Mouse (Mus musculus) embryonic facial prominence, embryonic 13.5 days (tissue): Measurements from ENCODE around the gene Tshz3. TPM values are rescaled to one million over a fixed set of nuclear protein-coding genes. Genes with fewer than 3 reads are reported as not detected.

Experiments used
- ATAC-seq: fragments of 200-750 bp; cut with Nextera tagmentation; 2 replicates; pipeline ENCODE4 v1.8.0; 2017; ENCODE audit warnings: low read depth; ENCODE audit not compliant: insufficient number of reproducible peaks, insufficient read depth, low FRiP score, low TSS enrichment
- H3K27ac ChIP-seq: fragments of 300-500 bp; sonication (generic); 2 replicates; pipeline ENCODE4 v1.5.1; 2015; ENCODE audit warnings: moderate library complexity, mild to moderate bottlenecking, inconsistent platforms
- H3K27me3 ChIP-seq: fragments of 300-500 bp; sonication (generic); 2 replicates; pipeline ENCODE4 v1.6.1; 2015; ENCODE audit warnings: mild to moderate bottlenecking, inconsistent platforms
- H3K36me3 ChIP-seq: fragments of 300-500 bp; sonication (generic); 2 replicates; pipeline ENCODE4 v1.6.1; 2015; ENCODE audit warnings: mild to moderate bottlenecking, inconsistent platforms
- H3K4me1 ChIP-seq: fragments of 300-500 bp; sonication (generic); 2 replicates; pipeline ENCODE4 v1.6.1; 2015; ENCODE audit warnings: inconsistent platforms
- H3K4me2 ChIP-seq: fragments of 300-500 bp; sonication (generic); 2 replicates; pipeline ENCODE4 v1.6.1; 2015; ENCODE audit warnings: moderate library complexity, mild to moderate bottlenecking, inconsistent platforms
- H3K4me3 ChIP-seq: fragments of 300-500 bp; sonication (generic); 2 replicates; pipeline ENCODE4 v1.5.1; 2015; ENCODE audit warnings: mild to moderate bottlenecking, inconsistent platforms
- H3K9ac ChIP-seq: fragments of 300-500 bp; sonication (generic); 2 replicates; pipeline ENCODE4 v1.6.1; 2015; ENCODE audit warnings: mild to moderate bottlenecking, inconsistent platforms
- H3K9me3 ChIP-seq: fragments of 300-500 bp; sonication (generic); 2 replicates; pipeline ENCODE4 v1.6.1; 2016; ENCODE audit warnings: inconsistent platforms
- WGBS: fragments of 180-500 bp; shearing (Covaris S2); methylation state at CpG from one replicate; pipeline ENCODE4 v1.1.7; 2015; ENCODE audit warnings: mixed read lengths; 5-methylcytosine and 5-hydroxymethylcytosine counted together
- polyA plus RNA-seq: library from polyadenylated mRNA; unstranded; fragments of >200 nt; fragmentation: Nextera tagmentation; extraction: Ambion mirVana; gene quantifications from 2 replicates; pipeline ENCODE4 v1.2.1, GENCODE M21; 2015

Gene Tshz3
- 10.9 and 11.0 TPM in 2 replicates for polyA plus RNA-seq

- peak within 1 kb of the TSS; percentile 98 for H3K4me2 ChIP-seq
- H3K27ac ChIP-seq, result peak within 1 kb of the TSS; percentile 87
- H3K27me3 ChIP-seq, result peaks cover 39% of the 10 kb centered on the region
- H3K4me1 ChIP-seq, result peaks cover 30% of the 10 kb centered on the region
- H3K4me3 ChIP-seq, result peak within 1 kb of the TSS; percentile 78
- H3K36me3 ChIP-seq, result no peaks in the 10 kb centered on the region
- H3K9me3 ChIP-seq, result no peaks in the 10 kb centered on the region
- ATAC-seq, result peak; percentile 59; the same call in 1 of the 2 replicates
- H3K9ac ChIP-seq, result peak within 1 kb of the TSS; percentile 85
- 1% methylated on average over 39 of the region's 88 CpGs for WGBS
These were observed at the start of gene Tshz3 for GRCm38 (mm10) chr7:36697856-36698588. Gene Tshz3, plus strand, starts transcription at chr7:36698118.

- Histone ChIP-seq H3K27me3 (no peaks in the 10 kb centered on the region), H3K9me3 (no peaks in the 10 kb centered on the region), H3K4me2 (no peak overlapping the region), H3K4me3 (no peak overlapping the region), H3K9ac (no peak overlapping the region), H3K36me3 (no peaks in the 10 kb centered on the region), H3K27ac (no peak overlapping the region), H3K4me1 (peaks cover 13% of the 10 kb centered on the region; the same call in 1 of the 2 replicates)
- ATAC-seq, result no peak
- WGBS, result 91% methylated on average over 4 of the region's 4 CpGs
These were observed 42.0 kb upstream of the Tshz3 start for GRCm38 (mm10) chr7:36655931-36656330.

GRCm38 (mm10) chr7:36656401-36656800 is 41.5 kb upstream of the Tshz3 start:
- H3K9me3 ChIP-seq, result no peaks in the 10 kb centered on the region
- no peak overlapping the region for H3K27ac ChIP-seq
- no peak overlapping the region for H3K4me3 ChIP-seq
- no peak overlapping the region for H3K9ac ChIP-seq
- ATAC-seq, result no peak
- peaks cover 13% of the 10 kb centered on the region; the same call in 1 of the 2 replicates for H3K4me1 ChIP-seq
- no peak overlapping the region for H3K4me2 ChIP-seq
- H3K36me3 ChIP-seq, result no peaks in the 10 kb centered on the region
- H3K27me3 ChIP-seq, result no peaks in the 10 kb centered on the region

GRCm38 (mm10) chr7:36658331-36658730 is 39.6 kb upstream of the Tshz3 start:
- no peak for ATAC-seq
- Histone ChIP-seq H3K4me2 (no peak overlapping the region), H3K9ac (no peak overlapping the region), H3K4me1 (peaks cover 11% of the 10 kb centered on the region; the same call in 1 of the 2 replicates), H3K36me3 (no peaks in the 10 kb centered on the region), H3K27me3 (no peaks in the 10 kb centered on the region), H3K4me3 (no peak overlapping the region), H3K27ac (no peak overlapping the region), H3K9me3 (no peaks in the 10 kb centered on the region)
- 35% methylated on average over 5 of the region's 5 CpGs for WGBS

GRCm38 (mm10) chr7:36659265-36659664 is 38.7 kb upstream of the Tshz3 start:
- 84% methylated on average over 7 of the region's 7 CpGs for WGBS
- Histone ChIP-seq H3K4me1 (peaks cover 8% of the 10 kb centered on the region; the same call in 1 of the 2 replicates), H3K9me3 (no peaks in the 10 kb centered on the region), H3K9ac (no peak overlapping the region), H3K36me3 (no peaks in the 10 kb centered on the region), H3K4me2 (no peak overlapping the region), H3K27ac (no peak overlapping the region), H3K4me3 (no peak overlapping the region), H3K27me3 (no peaks in the 10 kb centered on the region)
- no peak for ATAC-seq

GRCm38 (mm10) chr7:36660654-36661053 is 37.3 kb upstream of the Tshz3 start:
- H3K27ac ChIP-seq, result no peak overlapping the region
- H3K36me3 ChIP-seq, result no peaks in the 10 kb centered on the region
- H3K4me1 ChIP-seq, result peaks cover 8% of the 10 kb centered on the region; the same call in 1 of the 2 replicates
- no peaks in the 10 kb centered on the region for H3K27me3 ChIP-seq
- H3K9me3 ChIP-seq, result no peaks in the 10 kb centered on the region
- H3K9ac ChIP-seq, result no peak overlapping the region
- H3K4me3 ChIP-seq, result no peak overlapping the region
- no peak overlapping the region for H3K4me2 ChIP-seq
- WGBS, result 76% methylated on average over 9 of the region's 9 CpGs
- no peak for ATAC-seq

GRCm38 (mm10) chr7:36663431-36663830 is 34.5 kb upstream of the Tshz3 start:
- H3K36me3 ChIP-seq, result no peaks in the 10 kb centered on the region
- no peak overlapping the region for H3K4me2 ChIP-seq
- ATAC-seq, result no peak
- H3K27ac ChIP-seq, result no peak overlapping the region
- no peaks in the 10 kb centered on the region for H3K9me3 ChIP-seq
- no peaks in the 10 kb centered on the region for H3K27me3 ChIP-seq
- no peak overlapping the region for H3K9ac ChIP-seq
- H3K4me3 ChIP-seq, result no peak overlapping the region
- H3K4me1 ChIP-seq, result peaks cover 4% of the 10 kb centered on the region; the same call in 1 of the 2 replicates
- 74% methylated on average over 7 of the region's 7 CpGs for WGBS

- H3K4me3 ChIP-seq, result no peak overlapping the region
- no peaks in the 10 kb centered on the region for H3K36me3 ChIP-seq
- H3K9ac ChIP-seq, result no peak overlapping the region
- H3K27ac ChIP-seq, result no peak overlapping the region
- 13% methylated on average over 5 of the region's 5 CpGs for WGBS
- no peak for ATAC-seq
- no peak overlapping the region for H3K4me2 ChIP-seq
- no peaks in the 10 kb centered on the region for H3K27me3 ChIP-seq
- H3K4me1 ChIP-seq, result peaks cover 4% of the 10 kb centered on the region; the same call in 1 of the 2 replicates
- H3K9me3 ChIP-seq, result no peaks in the 10 kb centered on the region
These were observed 30.2 kb upstream of the Tshz3 start for GRCm38 (mm10) chr7:36667767-36668166.

GRCm38 (mm10) chr7:36678031-36678430 is 19.9 kb upstream of the Tshz3 start:
- no peaks in the 10 kb centered on the region for H3K9me3 ChIP-seq
- H3K27ac ChIP-seq, result no peak overlapping the region
- no peak for ATAC-seq
- WGBS, result 14% methylated on average over 8 of the region's 8 CpGs
- no peak overlapping the region for H3K4me3 ChIP-seq
- H3K36me3 ChIP-seq, result no peaks in the 10 kb centered on the region
- peaks cover 69% of the 10 kb centered on the region for H3K27me3 ChIP-seq
- 0 out of 2 replicates have a peak overlapping the region, but pooled peaks have one; percentile 57 for H3K4me2 ChIP-seq
- no peak overlapping the region for H3K9ac ChIP-seq
- H3K4me1 ChIP-seq, result peaks cover 22% of the 10 kb centered on the region

- no peak overlapping the region for H3K27ac ChIP-seq
- no peaks in the 10 kb centered on the region for H3K36me3 ChIP-seq
- peaks cover 70% of the 10 kb centered on the region for H3K27me3 ChIP-seq
- 6% methylated on average over 10 of the region's 10 CpGs for WGBS
- no peak overlapping the region for H3K9ac ChIP-seq
- peaks cover 22% of the 10 kb centered on the region for H3K4me1 ChIP-seq
- no peaks in the 10 kb centered on the region for H3K9me3 ChIP-seq
- no peak overlapping the region; the same call in 1 of the 2 replicates for H3K4me3 ChIP-seq
- ATAC-seq, result no peak
- H3K4me2 ChIP-seq, result 0 out of 2 replicates have a peak overlapping the region, but pooled peaks have one; percentile 57
These were observed 19.4 kb upstream of the Tshz3 start for GRCm38 (mm10) chr7:36678510-36678909.

GRCm38 (mm10) chr7:36679031-36679618 is 18.8 kb upstream of the Tshz3 start:
- H3K27ac ChIP-seq, result no peak overlapping the region
- WGBS, result 6% methylated on average over 9 of the region's 9 CpGs
- H3K27me3 ChIP-seq, result peaks cover 72% of the 10 kb centered on the region
- H3K4me3 ChIP-seq, result no peak overlapping the region; the same call in 1 of the 2 replicates
- H3K4me1 ChIP-seq, result peaks cover 22% of the 10 kb centered on the region
- H3K9me3 ChIP-seq, result no peaks in the 10 kb centered on the region
- no peak overlapping the region for H3K9ac ChIP-seq
- H3K4me2 ChIP-seq, result peak overlapping the region; percentile 57
- no peaks in the 10 kb centered on the region for H3K36me3 ChIP-seq
- ATAC-seq, result no peak
